Mouse (Mus musculus): ENCODE measurements around the gene Htr1a. TPM values are rescaled to one million over a fixed set of nuclear protein-coding genes. Genes with fewer than 3 reads are reported as not detected.

Htr1a gene
- total RNA-seq (2014; fragmentation: Nextera tagmentation) (not detected in 2 replicates), total RNA-seq (2017) (not detected in 2 replicates)

- no peak for ATAC-seq (replicated peaks; ENCODE audit: poor library complexity, severe bottlenecking)
Observed at GRCm38 (mm10) chr13:105443339-105443738, at the start of gene Htr1a. TSS of gene Htr1a (plus strand) at chr13:105443639.

GRCm38 (mm10) chr13:105411535-105412326 lies 31.7 kb upstream of the Htr1a start:
- ATAC-seq (replicated peaks; ENCODE audit: poor library complexity, severe bottlenecking) = no peak

GRCm38 (mm10) chr13:105412327-105412722 lies 31.1 kb upstream of the Htr1a start:
- ATAC-seq (replicated peaks; ENCODE audit: poor library complexity, severe bottlenecking) = no peak

- ATAC-seq (replicated peaks; ENCODE audit: poor library complexity, severe bottlenecking) = no peak
Observed at GRCm38 (mm10) chr13:105433141-105433540, 10.3 kb upstream of the Htr1a start.

GRCm38 (mm10) chr13:105433630-105434029 lies 9.8 kb upstream of the Htr1a start:
- ATAC-seq (replicated peaks; ENCODE audit: poor library complexity, severe bottlenecking) = no peak

GRCm38 (mm10) chr13:105442576-105442975 lies 863 bp upstream of the Htr1a start:
- peak; percentile 81 for ATAC-seq (replicated peaks; ENCODE audit: poor library complexity, severe bottlenecking)

- ATAC-seq (replicated peaks; ENCODE audit: poor library complexity, severe bottlenecking) = 0 out of 2 replicates have a peak, but pooled peaks have one; percentile 14
Observed at GRCm38 (mm10) chr13:105443871-105444237, 415 bp downstream of the Htr1a start.

- ATAC-seq (replicated peaks; ENCODE audit: poor library complexity, severe bottlenecking) = peak; percentile 27; the same call in 1 of the 2 replicates
Observed at GRCm38 (mm10) chr13:105444238-105444894, 927 bp downstream of the Htr1a start.

GRCm38 (mm10) chr13:105444895-105445281 lies 1.4 kb downstream of the Htr1a start:
- ATAC-seq (replicated peaks; ENCODE audit: poor library complexity, severe bottlenecking) = no peak

- ATAC-seq (replicated peaks; ENCODE audit: poor library complexity, severe bottlenecking) = no peak
Observed at GRCm38 (mm10) chr13:105446239-105446638, 2.8 kb downstream of the Htr1a start.

GRCm38 (mm10) chr13:105447695-105448094 lies 4.3 kb downstream of the Htr1a start:
- no peak for ATAC-seq (replicated peaks; ENCODE audit: poor library complexity, severe bottlenecking)

- no peak for ATAC-seq (replicated peaks; ENCODE audit: poor library complexity, severe bottlenecking)
Observed at GRCm38 (mm10) chr13:105451536-105451935, 8.1 kb downstream of the Htr1a start.

Other genes starting within 250 kb of the Htr1a start
- gene Rnf180, start 148.8 kb upstream of the Htr1a start, total RNA-seq (2014; fragmentation: Nextera tagmentation) = 2.7 and 3.7 TPM in 2 replicates
- 1.3 and 2.9 TPM in 2 replicates for gene Rnf180, start 148.8 kb upstream of the Htr1a start, total RNA-seq (2017)